Mouse (Mus musculus): ENCODE data around the gene Tpbpb.
"Not testable (repeated sequence)": the region's sequence is repeated elsewhere in the genome, so short reads cannot be mapped to it uniquely, and the experiment has no call there.

Gene Tpbpb

DNA sequence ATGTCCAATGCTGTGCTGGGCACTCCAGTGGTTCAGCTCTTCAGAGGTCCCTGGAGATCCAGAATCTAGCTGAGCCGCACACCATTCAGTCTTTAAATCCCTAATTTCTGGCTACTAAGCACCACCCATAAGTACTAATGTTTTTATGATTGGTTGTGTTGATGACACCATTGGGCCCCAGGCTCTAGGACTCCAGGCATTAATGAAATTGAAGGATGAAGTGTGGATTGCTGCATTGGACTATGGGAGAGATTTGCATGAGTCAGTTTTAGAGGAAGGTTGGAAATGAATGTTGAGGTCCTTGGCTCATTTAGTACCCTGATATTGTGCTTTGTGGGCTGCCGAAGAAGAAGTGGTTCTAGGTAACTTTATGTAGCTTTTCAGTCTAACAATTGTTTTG, at the start of gene Tpbpb:
Tpbpb (minus strand) TSS at position 101 of the 400 bp plus-strand sequence.
- DNase-seq (ENCODE audit: low spot score in 2 of 2): not testable (repeated sequence)

DNA sequence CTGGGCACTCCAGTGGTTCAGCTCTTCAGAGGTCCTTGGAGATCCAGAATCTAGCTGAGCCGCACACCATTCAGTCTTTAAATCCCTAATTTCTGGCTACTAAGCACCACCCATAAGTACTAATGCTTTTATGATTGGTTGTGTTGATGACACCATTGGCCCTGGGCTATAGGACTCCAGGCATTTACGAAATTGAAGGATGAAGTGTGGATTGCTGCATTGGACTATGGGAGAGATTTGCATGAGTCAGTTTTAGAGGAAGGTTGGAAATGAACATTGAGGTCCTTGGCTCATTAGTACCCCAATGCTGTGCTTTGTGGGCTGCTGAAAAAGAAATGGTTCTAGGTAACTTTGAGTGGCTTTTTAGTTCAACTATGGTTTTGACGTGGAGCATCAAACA, 37.2 kb upstream of the Tpbpb start, which contains the start of gene Tpbpa:
Tpbpa (minus strand) TSS at position 101 of the 400 bp plus-strand sequence.
- not testable (repeated sequence) for DNase-seq (ENCODE audit: low spot score in 2 of 2)

DNA sequence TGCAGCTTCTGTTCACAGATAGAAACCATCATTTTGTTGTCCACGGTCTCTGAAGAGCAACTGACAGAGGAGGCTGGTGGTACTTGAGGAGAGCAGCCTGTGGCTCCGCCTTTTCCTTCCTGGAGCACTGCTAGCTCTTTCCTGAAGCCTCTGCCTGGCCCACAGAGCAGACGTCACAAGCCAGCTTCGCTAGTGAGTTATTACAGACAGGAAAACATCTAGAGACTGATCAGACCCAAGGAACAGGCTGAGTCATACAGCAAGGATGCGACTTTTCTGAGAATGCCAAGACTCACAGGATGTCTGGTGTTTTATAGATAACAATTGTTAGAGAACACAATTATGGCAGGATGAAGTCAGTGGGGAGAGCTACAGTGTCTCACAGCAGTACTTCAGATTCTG, 31.8 kb upstream of the Tpbpb start, which contains the start of the genes Gm49391 and Ctla2a:
Gm49391 (minus strand) TSS at position 72 of the 402 bp plus-strand sequence.
Ctla2a (minus strand) TSS at position 126 of the 402 bp plus-strand sequence.
- no peak for DNase-seq (ENCODE audit: low spot score in 2 of 2)

DNA sequence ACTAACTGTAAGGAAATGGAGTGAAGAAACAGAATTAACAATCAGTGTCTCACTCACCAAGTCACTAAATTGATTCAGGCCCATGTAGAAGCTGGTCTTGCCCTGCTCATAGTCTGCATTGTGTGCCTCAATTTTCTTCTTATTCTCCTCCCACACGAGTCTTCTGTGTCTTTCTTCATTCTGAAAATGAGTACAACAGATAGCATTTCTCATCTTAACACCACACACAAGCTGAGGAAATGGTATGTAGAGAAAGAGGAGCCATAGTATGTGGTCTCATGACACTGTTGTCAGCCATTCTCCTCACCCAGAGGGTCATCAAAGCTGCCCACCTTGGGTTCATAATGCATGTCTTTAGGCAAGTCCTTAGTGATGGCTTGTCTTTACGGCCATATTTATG, 30.8 kb upstream of the Tpbpb start, which contains the start of gene Gm49393:
Gm49393 (minus strand) TSS at position 101 of the 400 bp plus-strand sequence.
- DNase-seq (ENCODE audit: low spot score in 2 of 2): not testable (repeated sequence)

DNA sequence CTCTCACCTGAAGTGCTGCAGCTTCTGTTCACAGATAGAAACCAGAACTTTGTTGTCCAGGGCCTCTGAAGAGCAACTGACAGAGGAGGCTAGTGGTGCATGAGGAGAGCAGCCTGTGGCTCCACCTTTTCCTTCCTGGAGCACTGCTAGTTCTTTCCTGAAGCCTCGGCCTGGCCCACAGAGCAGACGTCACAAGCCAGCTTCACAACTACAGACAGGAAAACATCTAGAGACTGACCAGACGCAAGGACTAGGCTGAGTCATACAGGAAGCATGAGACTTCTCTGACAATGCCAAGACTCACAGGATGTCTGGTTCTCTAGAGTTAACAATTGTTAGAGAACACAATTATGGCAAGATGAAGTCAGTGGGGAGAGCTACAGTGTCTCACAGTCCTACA, 7.4 kb downstream of the Tpbpb start, which contains the start of gene Ctla2b:
Ctla2b (minus strand) TSS at position 120 of the 400 bp plus-strand sequence.
- no peak for DNase-seq (ENCODE audit: low spot score in 2 of 2)

DNA sequence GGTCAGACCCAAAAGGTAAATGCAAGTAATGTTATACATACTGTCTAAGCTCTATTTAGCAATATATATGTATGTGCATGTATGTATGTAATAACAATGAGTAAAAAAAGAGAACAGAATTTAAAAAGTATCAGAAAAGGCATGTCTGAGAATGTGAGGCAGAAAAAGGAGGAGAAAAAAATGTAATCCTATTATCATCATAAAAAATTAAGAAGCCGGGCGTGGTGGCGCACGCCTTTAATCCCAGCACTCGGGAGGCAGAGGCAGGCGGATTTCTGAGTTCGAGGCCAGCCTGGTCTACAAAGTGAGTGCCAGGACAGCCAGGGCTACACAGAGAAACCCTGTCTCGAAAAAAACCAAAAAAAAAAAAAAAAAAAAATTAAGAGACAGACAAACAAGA, 7.9 kb downstream of the Tpbpb start, which contains the start of gene Gm49392:
Gm49392 (minus strand) TSS at position 101 of the 400 bp plus-strand sequence.
- DNase-seq (ENCODE audit: low spot score in 2 of 2): not testable (repeated sequence)

DNA sequence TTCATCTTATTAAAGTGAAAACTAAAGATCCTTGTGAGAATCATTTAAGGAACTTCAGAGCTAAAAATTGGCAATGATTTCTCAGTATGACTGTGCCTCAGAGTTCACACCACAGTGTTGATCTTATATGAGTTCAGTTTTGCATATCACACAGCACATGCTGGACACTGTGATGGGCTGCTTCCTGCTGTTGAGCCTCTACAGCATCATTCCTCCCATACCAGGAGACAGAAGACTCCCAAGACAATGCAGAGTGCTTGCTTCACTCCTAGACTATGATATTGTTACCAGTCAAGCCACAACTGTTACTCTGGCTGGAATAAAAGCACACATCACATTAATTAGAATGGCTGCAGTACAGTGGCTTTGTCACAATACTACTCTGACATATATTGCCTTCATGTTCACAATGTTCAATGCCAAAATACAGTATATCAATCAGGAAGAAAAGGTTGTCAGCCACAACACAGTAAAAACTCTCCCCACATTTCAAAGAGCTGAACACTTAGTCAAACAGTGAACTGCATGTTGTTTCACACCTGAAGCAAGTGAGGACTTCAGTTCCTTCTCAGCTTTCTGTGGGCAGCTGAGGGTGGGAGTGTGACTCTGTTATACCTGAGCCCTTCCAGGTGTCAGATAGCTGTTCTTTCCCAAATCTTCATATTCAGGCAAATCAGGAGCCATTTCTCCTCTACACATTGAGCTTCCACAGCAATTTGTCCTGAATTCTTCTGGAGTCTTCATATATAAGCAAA, 9.1 kb downstream of the Tpbpb start:
- DNase-seq (ENCODE audit: low spot score in 2 of 2): no peak

DNA sequence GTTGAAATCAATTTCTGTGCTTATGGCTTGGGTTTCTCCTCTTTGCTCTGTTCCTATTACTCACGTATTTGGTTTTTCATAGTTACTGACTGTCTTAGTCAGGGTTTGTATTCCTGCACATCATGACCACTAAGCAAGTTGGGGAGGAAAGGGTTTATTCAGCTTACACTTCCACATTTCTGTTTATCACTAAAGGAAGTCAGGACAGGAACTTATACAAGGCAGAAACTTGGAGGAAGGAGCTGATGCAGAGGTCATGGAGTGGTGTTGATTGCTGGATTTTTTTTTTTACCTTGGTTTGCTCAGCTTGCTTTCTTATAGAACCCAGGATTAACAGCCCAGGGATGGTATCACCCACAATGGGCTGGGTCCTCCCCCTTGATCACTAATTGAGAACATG, 12.4 kb downstream of the Tpbpb start:
- no peak for DNase-seq (ENCODE audit: low spot score in 2 of 2)

DNA sequence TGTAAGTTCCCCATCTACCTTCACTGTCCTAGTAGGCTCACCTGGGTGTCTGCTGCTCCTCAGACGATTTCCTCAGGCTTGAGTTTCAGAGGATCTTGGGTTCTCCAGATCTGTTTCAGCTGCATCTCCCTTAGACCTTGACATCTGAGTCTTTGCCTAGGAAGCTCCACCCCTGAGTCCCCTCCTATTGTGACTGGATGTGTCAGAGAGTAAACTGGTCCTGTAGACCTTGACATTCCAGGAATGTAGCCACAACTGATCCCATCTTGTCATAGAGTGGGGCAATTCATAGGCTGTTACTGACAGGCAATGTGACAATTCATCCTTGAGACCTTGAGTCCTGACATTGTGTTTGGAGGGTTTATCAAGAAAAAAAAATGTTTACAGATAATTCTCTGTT, 40.4 kb downstream of the Tpbpb start, which contains the start of gene 4930486L24Rik:
4930486L24Rik (minus strand) TSS at position 195 of the 400 bp plus-strand sequence.
- no peak for DNase-seq (ENCODE audit: low spot score in 2 of 2)

All from frontal cortex, postnatal 36 days (tissue).